Mouse (Mus musculus): ENCODE measurements around the gene Nyap2. TPM values are rescaled to one million over a fixed set of nuclear protein-coding genes. Genes with fewer than 3 reads are reported as not detected.
"Not testable (repeated sequence)": the region's sequence is repeated elsewhere in the genome, so short reads cannot be mapped to it uniquely, and the experiment has no call there.

Nyap2 gene
- polyA plus RNA-seq, 1 experiment from 2014 or later: 0.55 TPM

DNA sequence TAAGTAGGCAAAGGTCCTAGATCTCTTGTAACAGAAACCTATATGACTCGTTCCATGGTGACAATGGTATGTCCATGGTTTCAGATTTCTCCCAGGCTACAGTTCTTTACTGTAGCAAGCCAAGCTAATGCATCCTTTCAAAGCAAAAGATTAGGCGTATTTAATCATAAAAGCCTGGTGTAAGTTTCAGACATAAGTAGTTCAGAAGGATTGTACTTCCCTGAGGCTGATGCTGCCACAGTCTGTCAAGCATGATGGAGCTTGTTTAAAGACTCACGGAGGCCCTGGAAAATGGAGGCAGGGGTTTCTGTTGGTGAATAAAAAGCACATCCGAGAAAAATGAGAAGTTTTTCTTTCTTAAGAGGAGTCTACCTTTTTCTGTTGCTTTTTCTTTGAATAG is 134.7 kb downstream of the Nyap2 start:
- no peaks in the 10 kb centered on the region for H3K36me3 ChIP-seq
- no peak overlapping the region for H3K27ac ChIP-seq
- H3K9ac ChIP-seq: no peak overlapping the region
- no peak for ATAC-seq (ENCODE audit: insufficient read depth, low FRiP score, low read depth)
- no peaks in the 10 kb centered on the region for H3K27me3 ChIP-seq (replicated peaks)
- H3K4me1 ChIP-seq: no peaks in the 10 kb centered on the region
- no peak overlapping the region for H3K4me3 ChIP-seq (replicated peaks)
- H3K4me2 ChIP-seq: no peak overlapping the region
- no peaks in the 10 kb centered on the region for H3K9me3 ChIP-seq
- WGBS: 51% methylated on average over 4 of the region's 4 CpGs

GRCm38 (mm10) chr1:81219790-81220189 is 143.0 kb downstream of the Nyap2 start:
- Histone ChIP-seq H3K4me2 (no peak overlapping the region), H3K4me3 (replicated peaks) (no peak overlapping the region), H3K9ac (no peak overlapping the region), H3K27ac (no peak overlapping the region), H3K9me3 (no peaks in the 10 kb centered on the region), H3K27me3 (replicated peaks) (no peaks in the 10 kb centered on the region), H3K36me3 (no peaks in the 10 kb centered on the region), H3K4me1 (no peaks in the 10 kb centered on the region)
- no peak for ATAC-seq (ENCODE audit: insufficient read depth, low FRiP score, low read depth)
- WGBS: 69% methylated on average over 1 of the region's 1 CpGs

- WGBS: 46% methylated on average over 2 of the region's 2 CpGs
- no peaks in the 10 kb centered on the region for H3K4me1 ChIP-seq
These were observed 155.1 kb downstream of the Nyap2 start for GRCm38 (mm10) chr1:81231759-81232406.

GRCm38 (mm10) chr1:81232407-81232789 is 155.6 kb downstream of the Nyap2 start:
- H3K4me1 ChIP-seq; H3K9ac ChIP-seq; ATAC-seq (ENCODE audit: insufficient read depth, low FRiP score, low read depth); H3K27ac ChIP-seq; H3K27me3 ChIP-seq (replicated peaks); H3K36me3 ChIP-seq; H3K4me3 ChIP-seq (replicated peaks); H3K9me3 ChIP-seq; H3K4me2 ChIP-seq: not testable (repeated sequence)
- WGBS: 87% methylated on average over 5 of the region's 5 CpGs

More at GRCm38 (mm10) chr1:81231759-81232406, 155.1 kb downstream of the Nyap2 start:
- H3K4me3 ChIP-seq (replicated peaks): no peak overlapping the region
- H3K9ac ChIP-seq: no peak overlapping the region
- no peaks in the 10 kb centered on the region for H3K27me3 ChIP-seq (replicated peaks)
- no peak overlapping the region for H3K27ac ChIP-seq
- ATAC-seq (ENCODE audit: insufficient read depth, low FRiP score, low read depth): no peak
- no peak overlapping the region for H3K4me2 ChIP-seq
- H3K9me3 ChIP-seq: no peaks in the 10 kb centered on the region
- H3K36me3 ChIP-seq: no peaks in the 10 kb centered on the region

- Histone ChIP-seq H3K9ac (no peak overlapping the region), H3K9me3 (no peaks in the 10 kb centered on the region), H3K27ac (no peak overlapping the region), H3K27me3 (replicated peaks) (no peaks in the 10 kb centered on the region), H3K36me3 (no peaks in the 10 kb centered on the region), H3K4me1 (no peaks in the 10 kb centered on the region), H3K4me3 (replicated peaks) (no peak overlapping the region), H3K4me2 (no peak overlapping the region)
- ATAC-seq (ENCODE audit: insufficient read depth, low FRiP score, low read depth): no peak
- 76% methylated on average over 3 of the region's 3 CpGs for WGBS
These were observed 171.9 kb downstream of the Nyap2 start for GRCm38 (mm10) chr1:81248447-81249205.

- Histone ChIP-seq H3K27ac (no peak overlapping the region), H3K27me3 (replicated peaks) (no peaks in the 10 kb centered on the region), H3K9me3 (no peaks in the 10 kb centered on the region), H3K4me1 (no peaks in the 10 kb centered on the region), H3K9ac (no peak overlapping the region), H3K36me3 (no peaks in the 10 kb centered on the region), H3K4me3 (replicated peaks) (no peak overlapping the region), H3K4me2 (no peak overlapping the region)
- 87% methylated on average over 11 of the region's 11 CpGs for WGBS
- ATAC-seq (ENCODE audit: insufficient read depth, low FRiP score, low read depth): no peak
These were observed 173.3 kb downstream of the Nyap2 start for GRCm38 (mm10) chr1:81250068-81250467.

DNA sequence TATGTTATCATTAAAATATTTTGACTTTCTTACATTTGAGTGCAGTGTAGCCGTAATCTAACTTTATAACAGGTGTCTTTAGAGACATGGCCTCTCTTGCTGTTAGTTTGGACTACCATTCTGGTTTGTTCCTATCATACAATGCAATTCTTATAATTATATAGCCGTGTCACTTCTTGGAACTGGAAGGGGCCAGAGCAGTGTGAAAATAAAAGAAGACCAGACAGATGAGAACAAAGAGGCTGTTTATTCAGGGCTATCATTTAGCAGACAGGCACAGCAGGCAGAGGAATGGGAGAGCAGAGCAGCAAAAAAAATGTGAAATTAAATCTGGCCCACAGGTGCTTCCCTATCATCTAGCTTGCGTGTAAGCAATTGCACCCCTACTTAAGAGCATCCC is 189.7 kb downstream of the Nyap2 start:
- no peak overlapping the region for H3K4me2 ChIP-seq
- no peaks in the 10 kb centered on the region for H3K36me3 ChIP-seq
- H3K9ac ChIP-seq: no peak overlapping the region
- H3K4me3 ChIP-seq (replicated peaks): no peak overlapping the region
- H3K4me1 ChIP-seq: no peaks in the 10 kb centered on the region
- ATAC-seq (ENCODE audit: insufficient read depth, low FRiP score, low read depth): no peak
- no peak overlapping the region for H3K27ac ChIP-seq
- WGBS: 59% methylated on average over 3 of the region's 3 CpGs
- H3K9me3 ChIP-seq: no peaks in the 10 kb centered on the region
- no peaks in the 10 kb centered on the region for H3K27me3 ChIP-seq (replicated peaks)

- WGBS: 52% methylated on average over 9 of the region's 9 CpGs
- ATAC-seq (ENCODE audit: insufficient read depth, low FRiP score, low read depth): no peak
These were observed 204.2 kb downstream of the Nyap2 start for GRCm38 (mm10) chr1:81280978-81281377.

GRCm38 (mm10) chr1:81285633-81286032 is 208.9 kb downstream of the Nyap2 start:
- Histone ChIP-seq H3K4me1 (no peaks in the 10 kb centered on the region), H3K4me2 (no peak overlapping the region), H3K4me3 (replicated peaks) (no peak overlapping the region), H3K27ac (no peak overlapping the region), H3K9me3 (no peaks in the 10 kb centered on the region), H3K36me3 (no peaks in the 10 kb centered on the region), H3K27me3 (replicated peaks) (no peaks in the 10 kb centered on the region), H3K9ac (no peak overlapping the region)
- 41% methylated on average over 3 of the region's 3 CpGs for WGBS
- no peak for ATAC-seq (ENCODE audit: insufficient read depth, low FRiP score, low read depth)

More at GRCm38 (mm10) chr1:81280978-81281377, 204.2 kb downstream of the Nyap2 start:
- Histone ChIP-seq H3K36me3 (no peaks in the 10 kb centered on the region), H3K9ac (no peak overlapping the region), H3K4me3 (replicated peaks) (no peak overlapping the region), H3K4me1 (no peaks in the 10 kb centered on the region), H3K27ac (no peak overlapping the region), H3K9me3 (no peaks in the 10 kb centered on the region), H3K27me3 (replicated peaks) (no peaks in the 10 kb centered on the region), H3K4me2 (no peak overlapping the region)

GRCm38 (mm10) chr1:81287088-81287487 is 210.3 kb downstream of the Nyap2 start:
- no peak for ATAC-seq (ENCODE audit: insufficient read depth, low FRiP score, low read depth)
- Histone ChIP-seq H3K9ac (no peak overlapping the region), H3K4me2 (no peak overlapping the region), H3K4me3 (replicated peaks) (no peak overlapping the region), H3K4me1 (no peaks in the 10 kb centered on the region), H3K27me3 (replicated peaks) (no peaks in the 10 kb centered on the region), H3K9me3 (no peaks in the 10 kb centered on the region), H3K36me3 (no peaks in the 10 kb centered on the region), H3K27ac (no peak overlapping the region)

DNA sequence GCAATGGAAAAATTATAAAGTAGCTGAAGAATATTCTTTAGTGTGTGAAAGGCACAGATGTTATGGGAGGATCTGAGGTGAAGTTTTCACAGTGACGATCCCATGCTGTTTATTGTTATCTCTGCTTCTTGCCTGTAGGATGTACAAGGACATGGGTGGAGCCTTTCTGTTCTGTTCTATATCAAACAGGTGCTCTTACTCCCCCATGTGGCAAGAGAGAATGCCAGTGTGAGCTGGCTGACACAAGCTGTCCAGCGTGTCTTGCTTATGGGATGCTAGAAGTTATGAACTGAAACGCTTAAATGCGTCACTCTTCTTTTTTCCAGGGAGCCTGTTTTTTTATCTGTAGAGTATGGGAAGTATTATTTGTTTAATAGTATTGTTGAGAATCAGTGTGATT is 224.0 kb downstream of the Nyap2 start:
- no peaks in the 10 kb centered on the region for H3K4me1 ChIP-seq
- H3K4me2 ChIP-seq: no peak overlapping the region
- no peaks in the 10 kb centered on the region for H3K36me3 ChIP-seq
- no peak overlapping the region for H3K27ac ChIP-seq
- no peak overlapping the region for H3K9ac ChIP-seq
- no peaks in the 10 kb centered on the region for H3K27me3 ChIP-seq (replicated peaks)
- no peak for ATAC-seq (ENCODE audit: insufficient read depth, low FRiP score, low read depth)
- H3K4me3 ChIP-seq (replicated peaks): no peak overlapping the region
- H3K9me3 ChIP-seq: no peaks in the 10 kb centered on the region
- WGBS: 45% methylated on average over 4 of the region's 4 CpGs

DNA sequence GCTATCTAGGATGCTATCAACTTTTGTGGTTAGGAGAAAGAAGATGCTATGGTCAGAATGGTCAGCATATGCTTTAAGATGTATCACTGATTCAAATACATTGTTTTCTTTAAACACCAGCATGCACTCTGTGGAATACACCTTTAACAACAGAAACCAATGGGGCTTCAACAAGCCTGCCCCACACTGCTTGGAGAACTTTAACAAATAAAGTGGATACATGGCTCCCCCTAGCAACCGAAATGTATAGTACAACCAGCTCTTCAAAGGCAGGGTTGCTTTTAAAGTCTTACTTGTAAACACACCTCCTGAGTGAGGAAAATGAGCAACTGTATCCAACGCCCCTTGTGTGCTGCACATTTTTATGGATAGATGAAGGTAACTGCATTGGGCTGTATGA is 224.9 kb downstream of the Nyap2 start:
- Histone ChIP-seq H3K4me2 (no peak overlapping the region), H3K9me3 (no peaks in the 10 kb centered on the region), H3K4me1 (no peaks in the 10 kb centered on the region), H3K9ac (no peak overlapping the region), H3K27ac (no peak overlapping the region), H3K4me3 (replicated peaks) (no peak overlapping the region), H3K27me3 (replicated peaks) (no peaks in the 10 kb centered on the region), H3K36me3 (no peaks in the 10 kb centered on the region)
- no peak for ATAC-seq (ENCODE audit: insufficient read depth, low FRiP score, low read depth)
- 2% methylated on average over 2 of the region's 2 CpGs for WGBS
